Mouse (Mus musculus): ENCODE measurements around the gene Snapc3. TPM values are rescaled to one million over a fixed set of nuclear protein-coding genes. Genes with fewer than 3 reads are reported as not detected.

Gene Snapc3
- polyA plus RNA-seq, 1 experiment from 2014 or later: 17.7 TPM

DNA sequence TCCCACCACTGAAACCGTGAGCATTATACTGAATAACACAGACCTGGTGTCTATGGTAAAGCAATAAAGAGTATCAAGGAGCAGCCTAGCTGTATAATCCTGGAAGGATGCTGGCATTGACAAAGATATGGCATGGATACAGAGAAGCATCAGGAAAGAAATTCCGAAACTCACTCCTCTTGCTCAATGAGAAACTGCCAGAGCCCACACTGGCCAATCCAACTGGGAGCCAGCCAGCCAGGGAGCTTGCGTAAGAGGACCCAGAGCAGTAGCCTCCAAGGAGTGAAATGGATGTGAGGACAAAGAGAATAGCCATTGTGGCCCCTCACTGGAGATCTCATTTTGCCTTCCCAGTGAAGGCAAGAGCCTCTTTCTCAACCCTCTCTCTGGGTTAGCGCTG lies 21.2 kb upstream of the Snapc3 start:
- Histone ChIP-seq H3K36me3 (no peaks in the 10 kb centered on the region), H3K27ac (no peak overlapping the region), H3K4me3 (no peak overlapping the region), H3K9me3 (replicated peaks) (no peaks in the 10 kb centered on the region), H3K9ac (no peak overlapping the region), H3K27me3 (replicated peaks) (no peaks in the 10 kb centered on the region), H3K4me2 (no peak overlapping the region), H3K4me1 (peaks cover 13% of the 10 kb centered on the region)
- WGBS (ENCODE audit: insufficient replicate concordance): 74% methylated on average over 4 of the region's 4 CpGs
- no peak for ATAC-seq

DNA sequence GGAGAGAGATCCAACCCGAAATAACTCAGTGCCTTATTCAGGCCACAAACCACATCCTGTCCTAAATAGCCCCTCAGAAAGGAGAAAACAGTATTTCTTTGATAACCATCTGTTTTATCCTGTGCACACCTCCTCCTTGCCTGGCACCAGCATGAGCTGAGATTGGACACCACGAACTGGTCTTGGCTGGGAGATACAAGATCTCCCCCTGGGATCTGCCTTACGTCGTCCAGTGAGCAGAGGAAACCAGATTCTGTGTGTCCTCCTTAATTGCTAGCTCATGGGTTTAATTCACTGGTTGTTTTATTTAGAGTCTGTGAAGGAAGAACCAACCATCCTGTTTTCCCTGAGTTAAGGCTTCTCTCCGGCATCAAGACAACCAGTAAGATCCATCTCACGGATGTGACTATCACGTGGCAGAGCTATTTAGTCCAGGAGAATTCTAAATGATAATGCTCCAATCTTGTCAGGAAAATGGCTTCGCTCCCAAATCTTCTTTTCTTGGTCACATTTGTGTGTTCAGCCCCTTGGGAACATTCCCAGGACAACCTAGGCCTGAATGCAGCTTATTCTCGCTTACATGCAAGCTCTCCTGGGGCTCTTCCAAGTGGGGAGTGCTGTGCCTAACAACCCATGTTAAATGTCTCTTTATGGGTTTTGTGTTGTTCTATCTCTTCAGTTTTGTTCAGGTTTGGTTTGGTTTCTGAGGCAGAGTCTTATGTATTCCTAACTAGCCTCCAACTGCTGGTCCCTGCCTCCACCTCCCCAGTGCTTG lies 20.3 kb upstream of the Snapc3 start:
- ATAC-seq: no peak
- 50% methylated on average over 9 of the region's 9 CpGs for WGBS (ENCODE audit: insufficient replicate concordance)

DNA sequence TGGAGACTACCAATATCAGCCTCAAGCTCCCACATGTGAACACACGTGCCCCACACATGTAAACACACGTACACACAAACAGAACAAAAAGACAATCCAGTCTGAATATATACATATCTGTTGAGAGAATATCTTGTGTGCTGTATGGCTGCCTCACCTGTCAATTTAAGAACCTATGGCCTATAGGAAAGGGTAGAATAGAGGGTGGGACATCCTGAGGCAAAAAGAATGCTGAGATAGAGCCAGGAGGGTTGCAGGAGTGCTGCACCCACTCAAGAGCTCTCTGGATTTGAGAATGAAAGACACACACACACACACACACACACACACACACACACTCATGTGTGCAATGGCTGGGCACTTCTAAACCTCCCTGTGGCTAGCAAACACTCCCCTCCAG lies 19.0 kb upstream of the Snapc3 start:
- no peaks in the 10 kb centered on the region for H3K27me3 ChIP-seq (replicated peaks)
- 0 out of 2 replicates have a peak, but pooled peaks cover 5% of the 10 kb centered on the region for H3K9me3 ChIP-seq (replicated peaks)
- no peak overlapping the region for H3K27ac ChIP-seq
- no peak for ATAC-seq
- H3K9ac ChIP-seq: no peak overlapping the region
- H3K4me2 ChIP-seq: no peak overlapping the region
- 50% methylated on average over 2 of the region's 2 CpGs for WGBS (ENCODE audit: insufficient replicate concordance)
- no peak overlapping the region for H3K4me3 ChIP-seq
- no peaks in the 10 kb centered on the region for H3K36me3 ChIP-seq
- peaks cover 17% of the 10 kb centered on the region for H3K4me1 ChIP-seq

More for the DNA sequence above, 20.3 kb upstream of the Snapc3 start:
- H3K27ac ChIP-seq: no peak overlapping the region
- no peak overlapping the region for H3K4me2 ChIP-seq
- no peak overlapping the region for H3K9ac ChIP-seq
- H3K27me3 ChIP-seq (replicated peaks): no peaks in the 10 kb centered on the region
- no peaks in the 10 kb centered on the region for H3K36me3 ChIP-seq
- H3K4me3 ChIP-seq: no peak overlapping the region
- H3K9me3 ChIP-seq (replicated peaks): no peaks in the 10 kb centered on the region
- peaks cover 17% of the 10 kb centered on the region for H3K4me1 ChIP-seq

DNA sequence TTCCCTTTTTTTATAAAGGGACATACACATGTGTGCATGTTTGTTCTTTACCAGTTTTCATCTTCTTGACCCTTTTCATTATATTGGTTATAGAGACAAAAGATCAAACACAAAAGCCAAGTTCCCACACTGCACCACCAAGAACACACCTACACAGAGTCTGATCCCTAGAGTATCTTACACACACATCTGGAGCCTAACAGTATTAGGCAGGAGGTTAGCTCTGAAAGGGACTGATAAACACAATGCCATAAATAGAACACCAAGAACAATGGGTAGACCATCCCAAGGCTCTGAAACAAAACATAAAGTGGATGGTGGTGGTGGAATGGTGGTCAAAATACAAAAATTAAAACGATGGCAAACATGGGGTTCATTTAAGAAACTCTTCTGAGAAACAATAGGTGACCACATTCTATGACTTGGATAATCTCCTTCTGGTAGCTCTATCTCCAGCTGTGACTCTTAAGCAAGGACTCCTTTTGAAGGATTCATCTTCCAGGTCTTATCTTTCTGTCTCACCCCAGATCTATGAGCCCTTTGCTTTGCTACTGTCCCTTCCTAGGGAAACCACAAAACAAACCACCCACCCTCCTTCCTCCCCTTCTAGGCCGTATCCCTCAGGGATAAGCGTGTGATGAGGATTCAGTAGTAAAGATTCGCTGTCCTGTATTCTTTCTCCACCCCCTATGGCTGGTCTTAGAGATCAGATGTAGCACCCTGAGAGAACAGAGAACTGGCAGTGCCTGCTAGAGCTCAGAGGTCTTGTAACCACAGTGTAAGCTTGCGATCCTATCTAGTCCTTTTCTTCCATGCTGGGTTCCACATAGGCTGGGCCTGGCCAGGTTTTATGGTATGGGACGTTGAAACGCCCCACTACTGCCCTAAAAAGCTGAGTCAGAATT lies 16.6 kb upstream of the Snapc3 start:
- H3K9ac ChIP-seq: no peak overlapping the region
- H3K4me1 ChIP-seq: peaks cover 17% of the 10 kb centered on the region
- no peak overlapping the region for H3K27ac ChIP-seq
- peak; percentile 88 for ATAC-seq
- peak overlapping the region; percentile 19; the same call in 1 of the 2 replicates for H3K4me2 ChIP-seq
- no peaks in the 10 kb centered on the region for H3K27me3 ChIP-seq (replicated peaks)
- H3K36me3 ChIP-seq: no peaks in the 10 kb centered on the region
- H3K9me3 ChIP-seq (replicated peaks): 0 out of 2 replicates have a peak, but pooled peaks cover 7% of the 10 kb centered on the region
- H3K4me3 ChIP-seq: no peak overlapping the region
- WGBS (ENCODE audit: insufficient replicate concordance): 26% methylated on average over 7 of the region's 7 CpGs

DNA sequence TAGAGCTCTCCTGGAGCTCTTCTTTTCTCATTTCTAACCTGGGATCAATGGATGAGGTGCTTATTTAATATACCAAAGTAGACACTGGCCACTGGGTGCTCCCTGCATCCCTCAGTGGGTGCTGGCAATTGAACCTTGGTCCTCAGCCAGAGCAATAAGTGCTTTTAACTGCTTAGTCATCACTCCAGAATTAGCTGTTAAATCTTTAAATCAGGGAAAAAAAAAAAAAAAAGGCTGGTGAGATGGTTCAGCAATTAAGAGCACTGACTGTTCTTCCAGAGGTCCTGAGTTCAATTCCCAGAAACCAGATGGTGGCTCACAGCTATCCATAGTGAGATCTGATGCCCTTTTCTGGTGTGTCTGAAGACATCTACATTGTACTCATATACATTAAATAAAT lies 15.8 kb upstream of the Snapc3 start:
- Histone ChIP-seq H3K27ac (no peak overlapping the region), H3K4me2 (no peak overlapping the region), H3K36me3 (no peaks in the 10 kb centered on the region), H3K27me3 (replicated peaks) (no peaks in the 10 kb centered on the region), H3K4me3 (no peak overlapping the region), H3K9ac (no peak overlapping the region), H3K9me3 (replicated peaks) (0 out of 2 replicates have a peak, but pooled peaks cover 7% of the 10 kb centered on the region), H3K4me1 (peaks cover 17% of the 10 kb centered on the region)
- ATAC-seq: no peak

GRCm38 (mm10) chr4:83407688-83408087 lies 9.8 kb upstream of the Snapc3 start:
- ATAC-seq: no peak
- Histone ChIP-seq H3K4me1 (peaks cover 6% of the 10 kb centered on the region; the same call in 1 of the 2 replicates), H3K4me2 (no peak overlapping the region), H3K9me3 (replicated peaks) (peaks cover 21% of the 10 kb centered on the region), H3K4me3 (no peak overlapping the region), H3K27me3 (replicated peaks) (no peaks in the 10 kb centered on the region), H3K36me3 (no peaks in the 10 kb centered on the region), H3K27ac (no peak overlapping the region), H3K9ac (no peak overlapping the region)
- WGBS (ENCODE audit: insufficient replicate concordance): 30% methylated on average over 6 of the region's 6 CpGs

DNA sequence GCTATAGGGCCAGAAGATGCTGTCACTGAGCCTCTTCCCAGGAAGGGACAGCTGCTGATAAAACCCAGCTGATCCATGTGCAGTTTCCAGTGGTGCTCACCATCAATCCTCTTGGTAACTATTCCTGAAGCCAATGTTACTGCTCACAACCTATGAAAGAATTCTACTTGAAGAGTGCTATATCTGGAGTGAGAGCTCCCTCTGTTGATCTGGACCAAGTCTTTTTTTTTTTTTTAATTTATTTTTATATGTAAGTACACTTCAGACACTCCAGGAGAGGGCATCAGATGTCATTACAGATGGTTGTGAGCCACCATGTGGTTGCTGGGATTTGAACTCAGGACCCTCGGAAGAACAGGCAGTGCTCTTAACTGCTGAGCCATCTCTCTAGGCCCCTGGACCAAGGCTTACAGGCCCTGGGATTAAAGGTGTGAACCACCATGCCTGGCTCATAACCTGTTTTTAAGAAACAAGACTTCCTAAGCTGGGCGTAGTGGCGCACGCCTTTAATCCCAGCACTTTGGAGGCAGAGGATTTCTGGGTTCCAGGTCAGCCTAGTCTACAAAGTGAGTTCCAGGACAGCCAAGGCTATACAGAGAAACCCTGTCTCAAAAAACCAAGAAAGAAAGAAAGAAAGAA lies 7.5 kb upstream of the Snapc3 start:
- no peak overlapping the region for H3K4me2 ChIP-seq
- H3K4me3 ChIP-seq: no peak overlapping the region
- no peaks in the 10 kb centered on the region for H3K36me3 ChIP-seq
- WGBS (ENCODE audit: insufficient replicate concordance): 84% methylated on average over 4 of the region's 4 CpGs
- no peak overlapping the region for H3K9ac ChIP-seq
- H3K4me1 ChIP-seq: peaks cover 6% of the 10 kb centered on the region; the same call in 1 of the 2 replicates
- H3K27me3 ChIP-seq (replicated peaks): no peaks in the 10 kb centered on the region
- ATAC-seq: no peak
- H3K27ac ChIP-seq: no peak overlapping the region
- H3K9me3 ChIP-seq (replicated peaks): peaks cover 14% of the 10 kb centered on the region

GRCm38 (mm10) chr4:83412060-83412459 lies 5.5 kb upstream of the Snapc3 start:
- no peaks in the 10 kb centered on the region for H3K27me3 ChIP-seq (replicated peaks)
- H3K36me3 ChIP-seq: no peaks in the 10 kb centered on the region
- H3K4me3 ChIP-seq: no peak overlapping the region
- no peak overlapping the region for H3K27ac ChIP-seq
- no peak overlapping the region for H3K4me2 ChIP-seq
- peaks cover 11% of the 10 kb centered on the region for H3K4me1 ChIP-seq
- peak; percentile 44; the same call in 1 of the 2 replicates for ATAC-seq
- no peak overlapping the region for H3K9ac ChIP-seq
- peaks cover 14% of the 10 kb centered on the region for H3K9me3 ChIP-seq (replicated peaks)
- WGBS (ENCODE audit: insufficient replicate concordance): 39% methylated on average over 3 of the region's 3 CpGs

DNA sequence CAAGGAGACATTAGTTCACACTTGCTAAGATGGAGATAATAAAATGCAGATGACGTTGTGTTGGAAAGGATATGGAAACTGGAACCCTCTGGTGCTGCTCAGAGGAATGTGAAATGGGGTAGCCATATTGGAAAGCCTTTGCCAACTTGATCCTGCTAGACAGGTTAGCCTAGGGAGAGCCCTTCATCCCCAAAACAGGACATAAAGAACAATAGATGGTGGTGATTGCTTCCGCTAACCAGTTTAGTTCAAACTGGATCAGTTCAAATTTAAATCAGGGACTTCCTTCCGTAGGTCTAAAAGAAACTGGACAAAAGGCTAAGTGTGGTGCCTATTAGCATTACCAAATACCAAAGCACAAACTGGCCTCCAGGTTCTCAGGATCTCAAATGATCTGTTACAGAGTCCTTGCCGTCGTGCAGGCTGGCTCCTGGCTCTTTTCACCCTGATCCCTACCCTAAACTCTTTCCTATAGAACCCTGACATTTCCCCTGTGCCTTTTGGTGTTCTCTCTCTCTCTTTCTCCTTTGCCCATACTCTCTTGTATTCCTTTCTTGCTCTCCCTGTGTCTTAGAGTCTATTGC lies 3.2 kb upstream of the Snapc3 start:
- H3K4me3 ChIP-seq: no peak overlapping the region
- no peak overlapping the region for H3K27ac ChIP-seq
- H3K36me3 ChIP-seq: 0 out of 2 replicates have a peak, but pooled peaks cover 2% of the 10 kb centered on the region
- no peak for ATAC-seq
- no peaks in the 10 kb centered on the region for H3K9me3 ChIP-seq (replicated peaks)
- H3K9ac ChIP-seq: no peak overlapping the region
- H3K4me1 ChIP-seq: peaks cover 22% of the 10 kb centered on the region
- no peaks in the 10 kb centered on the region for H3K27me3 ChIP-seq (replicated peaks)
- 76% methylated on average over 5 of the region's 5 CpGs for WGBS (ENCODE audit: insufficient replicate concordance)
- no peak overlapping the region for H3K4me2 ChIP-seq

DNA sequence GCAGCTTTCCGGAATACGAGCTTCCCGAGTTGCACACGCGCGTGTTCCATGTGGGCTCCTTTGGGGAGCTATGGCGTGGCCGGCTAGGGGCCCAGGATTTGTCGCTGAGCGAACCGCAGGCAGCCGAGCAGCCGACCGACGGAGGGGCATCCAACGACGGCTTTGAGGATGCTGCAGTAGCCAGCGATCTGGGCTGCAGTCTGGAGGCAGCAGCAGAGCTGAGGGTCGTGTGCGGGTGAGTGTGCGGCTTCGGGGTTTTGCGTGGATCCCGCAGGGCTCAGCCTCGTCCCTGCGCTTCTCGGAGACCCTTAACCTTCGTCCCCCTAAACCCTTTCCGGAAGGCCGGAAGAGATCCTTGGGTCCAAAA lies 279 bp downstream of the Snapc3 start:
- under 1% methylated on average over 30 of the region's 30 CpGs for WGBS (ENCODE audit: insufficient replicate concordance)
- peak; percentile 65 for ATAC-seq
- Histone ChIP-seq H3K27me3 (replicated peaks) (no peaks in the 10 kb centered on the region), H3K36me3 (peaks cover 16% of the 10 kb centered on the region), H3K4me1 (peaks cover 23% of the 10 kb centered on the region), H3K9me3 (replicated peaks) (no peaks in the 10 kb centered on the region), H3K4me2 (peak overlapping the region; percentile 72), H3K27ac (peak overlapping the region; percentile 46; the same call in 1 of the 2 replicates), H3K9ac (peak overlapping the region; percentile 90), H3K4me3 (peak overlapping the region; percentile 92)

DNA sequence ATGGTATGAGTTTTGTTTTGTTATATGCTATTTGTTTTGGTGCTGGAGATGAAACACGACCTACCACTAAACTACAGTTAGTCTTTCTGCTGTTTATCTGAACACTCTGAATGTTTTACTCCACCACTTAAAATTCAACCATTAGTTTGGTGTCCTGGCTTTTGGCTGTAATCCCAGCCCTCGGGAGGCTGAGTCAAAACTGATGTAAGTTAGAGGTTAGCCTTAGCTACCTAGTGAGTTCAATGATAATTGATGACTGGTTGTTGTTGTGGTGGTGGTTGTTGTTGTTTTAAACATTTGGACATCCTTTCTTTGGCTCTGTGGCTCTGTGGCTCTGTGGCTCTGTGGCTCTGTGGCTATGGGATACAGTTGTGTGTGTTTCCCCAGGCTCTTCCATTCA lies 1.3 kb downstream of the Snapc3 start:
- Histone ChIP-seq H3K4me1 (peaks cover 23% of the 10 kb centered on the region), H3K9ac (peak overlapping the region; percentile 90), H3K4me2 (peak overlapping the region; percentile 72), H3K27ac (no peak overlapping the region), H3K36me3 (peaks cover 26% of the 10 kb centered on the region), H3K9me3 (replicated peaks) (no peaks in the 10 kb centered on the region), H3K4me3 (peak overlapping the region; percentile 92), H3K27me3 (replicated peaks) (no peaks in the 10 kb centered on the region)
- ATAC-seq: no peak
- 64% methylated on average over 2 of the region's 2 CpGs for WGBS (ENCODE audit: insufficient replicate concordance)

Measured in liver, embryonic 12.5 days (tissue).